Mouse (Mus musculus) olfactory bulb, adult 2 months (tissue): ENCODE results near the gene Grsf1. TPM values are rescaled to one million over a fixed set of nuclear protein-coding genes. Genes with fewer than 3 reads are reported as not detected.

ENCODE experiments used
- H3K27ac ChIP-seq: fragments of 200-500 bp; 2 replicates; pipeline ENCODE4 v1.5.1; 2012; ENCODE audit warnings: low read depth, low read length; ENCODE audit not compliant: insufficient read depth
- H3K4me1 ChIP-seq: fragments of 200-500 bp; 2 replicates; pipeline ENCODE4 v1.6.1; 2012; ENCODE audit warnings: low read length; ENCODE audit not compliant: control insufficient read depth, insufficient read depth
- H3K4me3 ChIP-seq: fragments of 200-500 bp; 2 replicates; pipeline ENCODE4 v1.5.1; 2012; ENCODE audit warnings: mild to moderate bottlenecking, low read depth, low read length, moderate library complexity; ENCODE audit not compliant: insufficient read depth
- CTCF ChIP-seq: fragments of 200-500 bp; IDR thresholded peaks from 2 replicates; pipeline ENCODE4 v1.5.1; 2012; ENCODE audit warnings: low read depth, mild to moderate bottlenecking, low read length, moderate library complexity; ENCODE audit not compliant: insufficient read depth
- POLR2A ChIP-seq: fragments of 200-500 bp; IDR thresholded peaks from 2 replicates; pipeline ENCODE4 v1.6.1; 2012; ENCODE audit warnings: mild to moderate bottlenecking, low read depth, low read length, moderate library complexity; ENCODE audit not compliant: insufficient read depth
- WGBS: fragments of 180-500 bp; shearing (Covaris S2); methylation state at CpG from one replicate; pipeline ENCODE4 v1.1.7; 2018; 5-methylcytosine and 5-hydroxymethylcytosine counted together
- polyA plus RNA-seq: library from polyadenylated mRNA; stranded (reverse); fragments of >200 nt; gene quantifications from 2 replicates; pipeline ENCODE4 v1.2.4, GENCODE M21; 2012; ENCODE audit warnings: low replicate concordance; ENCODE audit not compliant: missing spikeins, insufficient read depth, insufficient read length

The Grsf1 gene
- polyA plus RNA-seq, result not detected in 2 replicates

DNA sequence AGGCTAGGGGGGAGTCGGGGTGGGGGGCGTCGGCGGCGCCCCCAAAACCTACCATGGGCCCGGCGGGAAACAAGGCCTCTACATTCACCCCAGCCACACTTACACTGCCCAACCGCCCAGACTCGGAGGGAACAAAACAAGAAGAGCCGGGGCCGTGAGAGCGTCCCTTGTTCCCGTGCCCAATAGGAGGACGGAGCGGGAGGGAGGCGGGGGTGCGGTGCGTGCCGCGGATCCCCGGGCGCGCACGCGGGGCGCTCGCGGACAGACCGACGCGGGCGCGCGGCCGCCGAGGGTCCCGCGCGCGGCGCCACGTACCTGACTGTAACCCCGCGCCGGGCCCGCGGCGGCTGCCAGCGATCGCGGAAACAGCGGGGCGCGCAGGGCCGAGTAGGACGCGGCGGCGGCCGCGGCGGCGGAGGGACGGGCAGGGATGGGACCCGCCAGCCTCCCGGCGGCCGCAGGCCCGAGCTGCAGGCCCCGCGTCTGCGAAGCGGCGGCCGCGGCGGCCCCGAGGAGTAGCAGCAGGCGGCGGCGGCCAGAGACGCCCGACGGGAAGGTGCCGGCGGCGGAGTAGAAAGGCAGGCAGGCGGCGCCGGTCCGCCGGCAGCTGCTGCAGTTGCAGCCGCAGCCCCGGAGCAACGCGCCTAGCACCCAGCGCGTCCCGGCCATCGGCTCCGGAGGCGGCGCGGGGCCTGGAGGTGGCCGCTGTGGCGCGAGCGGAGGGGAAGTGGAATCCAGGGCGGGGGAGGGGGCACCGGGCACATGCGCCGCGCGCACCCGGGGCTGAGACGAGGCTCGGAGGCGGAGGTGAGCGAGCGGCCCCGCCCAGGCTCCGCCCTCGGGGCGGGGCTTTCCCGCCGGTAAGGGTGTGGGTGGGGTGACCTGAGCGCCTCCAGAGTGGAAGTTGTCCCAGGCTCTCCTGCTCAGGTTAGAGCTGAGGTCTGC lies at the start of gene Grsf1:
Grsf1 (minus strand) TSS at position 729 of the 945 bp plus-strand sequence.
- Histone ChIP-seq H3K4me3 (peak within 1 kb of the TSS; percentile 87), H3K27ac (peak within 1 kb of the TSS; percentile 78), H3K4me1 (peaks cover 6% of the 10 kb centered on the region)
- WGBS, result under 1% methylated on average over 124 of the region's 127 CpGs
- TF ChIP-seq POLR2A, result peak; percentile 72
- TF ChIP-seq CTCF, result no peak

DNA sequence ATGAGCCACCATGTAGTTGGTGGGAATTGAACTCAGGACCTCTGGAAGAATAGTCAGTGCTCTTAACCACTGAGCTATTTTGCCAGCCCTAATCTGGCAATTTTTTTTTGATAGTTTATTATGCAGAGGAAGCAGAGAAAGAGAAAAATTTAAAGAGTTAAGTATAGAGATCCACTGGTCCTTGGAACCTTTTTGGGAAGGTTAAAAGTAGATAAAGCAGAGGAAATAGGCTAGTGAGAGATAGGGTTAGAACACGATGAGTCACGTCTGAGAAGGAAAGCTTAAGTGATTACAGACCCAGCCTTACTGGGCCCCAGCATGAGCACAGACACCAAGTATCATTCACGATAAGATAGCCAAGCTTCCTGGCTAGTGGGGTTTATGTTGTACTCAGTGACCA lies 48.1 kb upstream of the Grsf1 start:
- TF ChIP-seq CTCF (no peak), POLR2A (no peak)
- H3K27ac ChIP-seq, result no peak overlapping the region
- WGBS, result 46% methylated on average over 3 of the region's 3 CpGs

DNA sequence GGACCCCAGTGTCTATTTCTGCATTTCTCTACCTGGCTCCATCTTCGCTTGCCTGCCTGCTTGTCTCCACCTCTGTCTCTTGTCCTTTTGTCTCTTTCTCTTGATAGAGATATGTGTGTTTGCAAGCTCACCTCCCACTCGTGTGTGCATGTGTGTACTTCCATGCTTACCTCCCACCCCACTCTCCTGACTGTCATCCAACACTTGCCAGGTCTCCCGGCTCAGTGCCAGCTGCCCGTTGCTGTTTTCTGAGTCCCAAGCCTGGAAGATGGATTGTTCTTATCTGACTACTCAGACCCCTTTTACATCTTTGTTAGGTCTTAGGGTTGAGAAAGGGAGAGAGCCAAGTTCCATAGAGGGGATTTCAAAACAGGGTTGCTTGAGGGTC lies 46.2 kb upstream of the Grsf1 start:
- TF ChIP-seq CTCF, result no peak
- TF ChIP-seq POLR2A, result no peak
- peaks cover 8% of the 10 kb centered on the region for H3K4me1 ChIP-seq
- 9% methylated on average over 4 of the region's 4 CpGs for WGBS
- no peak overlapping the region for H3K27ac ChIP-seq
- H3K4me3 ChIP-seq, result peak overlapping the region; percentile 69

More for the DNA sequence above, 48.1 kb upstream of the Grsf1 start:
- Histone ChIP-seq H3K4me3 (no peak overlapping the region), H3K4me1 (peaks cover 8% of the 10 kb centered on the region)

DNA sequence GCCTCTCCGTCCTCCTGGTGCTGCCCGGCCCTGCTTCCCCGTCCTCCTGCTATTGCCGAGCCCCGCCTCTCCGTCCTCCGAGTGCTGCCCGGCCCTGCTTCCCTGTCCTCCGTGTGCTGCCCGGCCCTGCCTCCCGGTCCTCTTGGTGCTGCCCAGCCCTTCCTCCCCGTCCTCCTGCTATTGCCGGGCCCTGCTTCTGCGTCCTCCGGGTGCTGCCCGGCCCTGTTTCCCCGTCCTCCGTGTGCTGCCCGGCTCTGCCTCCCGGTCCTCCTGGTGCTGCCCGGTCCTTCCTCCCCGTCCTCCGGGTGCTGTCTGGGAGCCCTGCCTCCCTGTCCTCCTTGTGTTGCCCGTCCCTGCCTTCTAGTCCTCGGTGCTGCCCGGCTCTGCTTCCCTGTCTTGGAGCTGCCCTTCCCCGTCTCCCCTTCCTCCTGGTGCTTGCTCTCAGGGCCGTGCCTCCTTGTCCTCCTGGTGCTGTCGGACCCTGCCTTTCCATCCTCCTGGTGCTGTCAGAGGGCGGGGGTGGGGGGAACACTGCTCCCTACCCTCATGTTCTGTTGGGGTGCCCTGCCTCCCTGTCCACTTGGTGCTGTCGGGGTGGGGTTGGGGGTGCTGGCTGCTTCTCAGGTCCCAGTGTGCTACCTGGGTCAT lies 45.7 kb upstream of the Grsf1 start:
- peak overlapping the region; percentile 69 for H3K4me3 ChIP-seq
- WGBS, result under 1% methylated on average over 31 of the region's 31 CpGs
- peaks cover 8% of the 10 kb centered on the region for H3K4me1 ChIP-seq
- TF ChIP-seq CTCF (no peak), POLR2A (no peak)
- H3K27ac ChIP-seq, result no peak overlapping the region

GRCm38 (mm10) chr5:88721003-88721475 lies 45.1 kb upstream of the Grsf1 start:
- WGBS, result under 1% methylated on average over 38 of the region's 38 CpGs
- 0 out of 2 replicates have a peak overlapping the region, but pooled peaks have one; percentile 31 for H3K27ac ChIP-seq
- peak overlapping the region; percentile 69 for H3K4me3 ChIP-seq
- no peak for TF ChIP-seq POLR2A
- no peak for TF ChIP-seq CTCF
- H3K4me1 ChIP-seq, result peaks cover 8% of the 10 kb centered on the region

DNA sequence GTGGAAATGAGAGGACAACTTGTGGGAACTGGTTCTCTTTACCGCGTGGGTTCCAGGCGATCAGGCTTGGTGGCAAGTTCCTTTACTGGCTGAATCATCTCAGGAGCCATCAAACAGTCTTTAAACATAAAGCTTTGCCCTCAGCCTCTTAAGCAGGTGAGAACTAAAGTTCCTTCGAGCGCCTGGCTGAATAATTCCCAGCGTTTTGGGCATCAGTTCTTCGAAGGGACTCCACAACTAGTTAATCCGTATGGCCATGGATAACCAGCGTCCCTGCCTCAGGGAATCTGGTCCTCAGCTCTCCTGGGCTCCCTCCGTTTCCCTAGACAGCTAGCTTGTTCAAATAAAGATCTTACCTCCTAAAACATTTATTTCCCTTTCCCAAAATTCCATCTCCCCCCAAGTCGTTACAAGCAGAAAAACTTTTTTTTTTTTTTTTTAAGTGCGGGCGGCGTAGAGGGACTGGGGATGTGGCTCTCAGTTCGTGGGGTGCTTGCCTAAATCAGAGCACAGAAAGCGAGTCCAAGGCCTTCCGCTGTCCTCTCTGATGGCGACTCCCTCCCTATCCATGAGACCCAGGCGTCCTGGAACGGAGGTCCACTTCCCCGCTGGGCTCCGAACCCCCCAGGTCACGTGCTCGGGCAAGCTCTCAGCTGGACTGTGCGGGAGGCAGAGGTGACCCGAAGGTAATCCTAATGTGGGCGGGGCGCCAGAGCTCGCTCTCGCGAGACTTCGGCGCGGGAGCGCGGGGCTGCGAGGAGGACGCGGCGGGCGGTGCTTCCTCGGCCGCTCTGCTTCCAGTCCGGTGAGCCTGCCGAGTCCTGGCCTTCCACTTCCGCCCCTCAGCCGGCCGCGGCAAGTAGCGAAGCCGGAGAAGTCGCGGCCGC lies 44.4 kb upstream of the Grsf1 start, which contains the start of gene Mob1b:
Mob1b (plus strand) TSS at position 740 of the 887 bp plus-strand sequence.
- TF ChIP-seq POLR2A (peak; percentile 89), CTCF (no peak)
- Histone ChIP-seq H3K4me3 (peak within 1 kb of the TSS; percentile 69), H3K4me1 (peaks cover 8% of the 10 kb centered on the region), H3K27ac (peak within 1 kb of the TSS; percentile 97)
- WGBS, result under 1% methylated on average over 54 of the region's 54 CpGs

DNA sequence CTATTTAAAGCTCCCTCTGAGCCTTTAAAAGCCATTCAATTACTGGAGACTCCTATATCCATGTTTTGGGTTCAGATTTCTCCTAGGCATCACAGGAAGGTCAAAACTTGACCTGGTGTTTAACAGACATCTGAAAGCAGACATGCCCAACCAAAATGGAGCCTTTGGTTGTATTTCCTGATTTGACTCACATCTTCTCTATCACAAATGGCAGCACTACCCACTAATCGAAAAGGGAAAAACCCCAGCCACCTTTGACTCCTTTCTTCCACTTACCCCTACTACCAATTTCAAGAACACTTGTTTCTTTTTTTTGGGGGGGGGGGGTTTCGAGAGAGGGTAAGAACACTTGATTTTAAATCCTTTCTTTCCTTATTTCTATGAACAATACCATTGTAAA lies 41.0 kb upstream of the Grsf1 start:
- H3K4me1 ChIP-seq, result peaks cover 5% of the 10 kb centered on the region; the same call in 1 of the 2 replicates
- no peak for TF ChIP-seq CTCF
- no peak for TF ChIP-seq POLR2A
- no peak overlapping the region for H3K27ac ChIP-seq
- WGBS, result 84% methylated on average over 2 of the region's 2 CpGs
- no peak overlapping the region for H3K4me3 ChIP-seq

DNA sequence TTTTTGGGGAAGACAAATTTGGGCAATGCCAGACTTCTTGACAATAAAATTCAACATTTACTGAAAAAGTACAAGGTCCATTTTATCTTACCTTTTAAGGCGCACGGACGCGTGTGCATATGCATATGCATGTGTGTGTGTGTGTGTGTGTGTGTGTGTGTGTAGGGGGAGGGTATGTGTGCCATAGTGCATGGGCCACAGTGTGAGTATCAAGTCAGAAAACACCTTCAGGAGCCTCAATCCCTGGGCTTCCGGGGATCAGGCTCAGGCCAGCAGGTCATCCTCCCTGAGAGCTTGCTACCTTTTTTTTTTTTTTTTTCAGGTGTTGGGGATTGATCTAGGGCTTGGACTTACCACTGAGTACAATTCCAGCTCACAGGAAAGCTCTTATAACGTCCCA lies 36.4 kb upstream of the Grsf1 start:
- no peak overlapping the region for H3K27ac ChIP-seq
- H3K4me1 ChIP-seq, result peaks cover 7% of the 10 kb centered on the region; the same call in 1 of the 2 replicates
- no peak overlapping the region for H3K4me3 ChIP-seq
- 69% methylated on average over 6 of the region's 6 CpGs for WGBS
- TF ChIP-seq CTCF, result no peak
- TF ChIP-seq POLR2A, result no peak

DNA sequence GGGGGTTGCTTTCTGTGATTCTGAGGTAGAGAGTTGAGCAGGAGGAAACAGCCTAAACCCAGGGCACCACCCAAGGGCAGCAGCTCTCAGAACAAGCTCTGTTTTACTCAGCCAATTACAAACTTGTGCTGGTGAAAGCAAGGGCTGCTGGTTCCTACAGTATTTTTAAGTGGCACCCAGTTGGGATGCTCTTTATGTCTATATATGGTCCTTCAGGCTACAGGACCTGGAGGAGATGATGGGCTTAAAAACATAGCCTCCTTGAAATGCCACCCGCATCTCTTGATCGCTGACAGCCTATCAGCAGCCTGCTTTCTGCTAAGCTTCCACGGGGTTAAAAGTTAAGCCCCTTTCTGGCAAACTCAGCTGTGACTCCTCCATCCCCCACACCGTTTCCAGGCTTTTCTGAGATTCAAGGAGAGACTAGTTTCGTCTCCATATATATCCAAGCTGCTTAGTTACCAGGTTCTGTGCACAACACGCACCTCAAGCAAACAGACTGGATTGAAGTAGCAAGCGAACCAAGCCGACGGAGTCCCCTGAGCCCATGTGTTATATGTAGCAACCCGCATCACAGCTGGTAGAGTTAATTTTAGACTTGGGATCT lies 35.8 kb upstream of the Grsf1 start:
- Histone ChIP-seq H3K4me1 (peaks cover 7% of the 10 kb centered on the region; the same call in 1 of the 2 replicates), H3K27ac (no peak overlapping the region), H3K4me3 (no peak overlapping the region)
- TF ChIP-seq CTCF, result no peak
- TF ChIP-seq POLR2A, result no peak
- 22% methylated on average over 10 of the region's 10 CpGs for WGBS
